Mouse (Mus musculus) Muller cell, postnatal 12 days (primary cell): Measurements from ENCODE around the gene R3hdm2.

ENCODE experiments used
- DNase-seq: peaks from one replicate; pipeline ENCODE4 v3.0.0-alpha.2; 2015; ENCODE audit errors: inconsistent ontology term

R3hdm2 gene

DNA sequence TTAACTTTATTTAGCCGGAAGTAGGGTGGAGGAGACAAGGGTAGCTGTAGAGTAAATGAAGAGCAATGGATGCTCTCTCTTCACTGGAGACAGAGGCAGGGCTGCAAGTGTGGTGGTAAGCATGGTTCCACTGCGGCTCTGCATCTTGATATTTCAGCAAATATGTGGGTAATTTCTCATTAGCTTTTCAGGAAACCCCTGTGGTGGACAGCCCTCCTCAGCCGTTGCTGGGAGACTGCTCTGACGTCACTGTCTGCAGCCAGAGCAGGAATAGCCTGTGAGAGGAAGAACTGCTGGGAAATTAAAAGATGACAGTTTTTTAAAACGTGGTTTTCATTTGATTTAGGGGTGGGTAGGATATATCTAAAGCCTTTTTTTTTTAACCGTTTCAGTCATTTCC is 41.9 kb downstream of the R3hdm2 start:
- peak; percentile 64 for DNase-seq

DNA sequence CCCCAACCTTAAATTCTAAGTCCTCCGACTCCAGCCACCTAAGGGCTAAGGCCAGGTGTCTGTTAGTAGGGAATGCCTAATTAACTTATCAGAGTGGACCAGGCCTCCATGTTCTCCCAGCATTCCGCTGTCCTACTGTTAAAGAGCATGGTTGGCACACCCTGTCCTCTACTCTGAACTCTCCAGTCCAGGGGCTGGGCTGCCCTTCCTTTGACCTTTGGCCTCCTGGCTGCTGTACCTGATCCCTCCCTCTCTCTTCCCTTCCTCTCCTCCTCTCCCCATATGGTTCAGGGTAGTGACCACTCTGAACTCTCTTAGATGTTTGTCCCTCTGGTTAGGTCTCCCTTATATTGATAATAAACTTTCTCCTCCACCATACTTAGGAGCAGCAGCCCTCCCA is 45.7 kb downstream of the R3hdm2 start:
- DNase-seq = no peak

DNA sequence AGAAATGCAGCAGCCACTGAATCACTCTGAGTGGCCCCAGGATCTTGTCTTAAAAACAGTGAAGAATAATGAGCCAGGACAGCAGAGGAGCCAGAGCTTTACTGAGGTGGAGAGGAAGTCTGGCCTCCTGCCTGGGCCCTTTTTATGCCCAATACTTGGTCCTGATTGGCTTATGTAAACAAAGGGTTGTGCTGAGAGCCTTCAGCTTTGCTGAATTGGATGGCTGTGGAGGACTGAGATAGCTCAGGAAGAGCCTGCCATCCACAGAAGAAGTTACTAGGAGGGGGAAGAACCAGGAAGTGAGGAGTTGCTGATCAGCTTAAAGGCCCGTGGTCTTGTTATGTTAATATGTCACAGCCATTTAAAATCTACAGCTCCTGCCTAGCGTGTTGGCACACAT is 46.5 kb downstream of the R3hdm2 start:
- DNase-seq = peak; percentile 44

DNA sequence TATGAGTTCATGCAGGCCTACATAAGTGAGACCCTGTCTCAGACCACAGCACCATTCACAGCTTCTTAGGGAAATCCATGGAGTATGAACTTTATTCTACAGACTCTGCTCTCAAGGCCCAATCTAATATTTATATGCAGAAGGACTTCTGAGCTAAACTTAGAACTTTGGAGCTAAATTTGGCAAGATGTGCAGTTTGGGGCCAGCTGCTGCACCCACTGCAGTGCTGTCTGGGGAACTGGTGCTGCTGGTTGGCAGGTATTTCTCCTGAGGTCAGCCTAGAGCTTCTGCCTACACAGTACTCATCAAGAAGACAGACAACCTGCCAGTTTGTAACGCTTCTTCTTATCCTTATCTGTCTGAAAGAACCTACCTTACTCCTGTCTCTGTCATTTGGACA is 47.0 kb downstream of the R3hdm2 start:
- no peak for DNase-seq

GRCm38 (mm10) chr10:127427987-127428386 is 47.9 kb downstream of the R3hdm2 start:
- no peak for DNase-seq

DNA sequence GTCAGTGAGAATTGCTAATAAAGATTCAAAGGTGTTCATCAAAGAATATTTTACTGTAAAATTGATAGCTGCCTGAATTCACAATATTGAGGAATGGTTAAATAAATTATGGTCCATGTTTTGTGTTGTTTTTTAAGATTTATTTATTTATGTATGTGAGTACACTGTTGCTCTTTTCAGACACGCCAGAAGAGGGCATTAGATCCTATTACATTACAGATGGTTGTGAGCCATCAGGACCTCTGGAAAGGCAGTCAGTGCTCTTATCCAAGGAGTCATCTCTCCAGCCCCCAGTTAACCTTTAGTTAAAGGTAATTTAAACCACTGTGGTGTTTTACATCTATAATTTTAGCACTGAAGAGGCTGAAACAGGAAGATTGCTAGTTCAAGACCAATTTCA is 49.4 kb downstream of the R3hdm2 start:
- DNase-seq = no peak

- no peak for DNase-seq
These were observed 52.3 kb downstream of the R3hdm2 start for GRCm38 (mm10) chr10:127432466-127432865.

DNA sequence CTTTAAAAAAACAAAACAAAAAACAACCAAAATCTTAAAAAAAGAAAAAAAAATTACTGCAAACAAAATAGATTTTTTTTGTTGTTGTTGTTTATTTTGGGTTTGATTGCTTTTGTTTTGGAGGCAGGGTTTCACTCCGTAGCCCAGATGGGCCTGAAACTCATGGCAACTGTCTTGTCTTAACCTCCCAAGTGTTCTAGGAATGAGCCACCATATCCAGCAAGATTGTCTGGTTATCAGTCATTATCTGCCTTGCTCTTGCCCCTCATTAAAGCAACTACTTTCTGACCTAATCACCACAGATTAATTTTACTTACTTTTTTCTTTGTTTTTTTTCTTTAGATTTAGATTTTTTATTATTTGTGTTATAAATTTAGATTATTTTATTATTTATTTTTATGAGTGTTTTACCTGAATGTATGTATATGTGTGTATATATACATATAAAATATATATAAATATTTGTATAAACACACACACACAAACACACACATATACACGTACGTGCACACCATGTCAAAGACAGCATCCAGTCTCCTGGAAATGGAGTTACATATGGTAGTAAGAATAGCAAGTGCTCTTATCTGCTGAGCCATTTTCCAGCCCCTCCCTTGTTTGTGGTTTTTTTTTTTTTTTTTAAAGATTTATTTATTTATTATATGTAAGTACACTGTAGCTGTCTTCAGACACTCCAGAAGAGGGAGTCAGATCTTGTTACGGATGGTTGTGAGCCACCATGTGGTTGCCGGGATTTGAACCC is 57.4 kb downstream of the R3hdm2 start:
- DNase-seq = no peak

DNA sequence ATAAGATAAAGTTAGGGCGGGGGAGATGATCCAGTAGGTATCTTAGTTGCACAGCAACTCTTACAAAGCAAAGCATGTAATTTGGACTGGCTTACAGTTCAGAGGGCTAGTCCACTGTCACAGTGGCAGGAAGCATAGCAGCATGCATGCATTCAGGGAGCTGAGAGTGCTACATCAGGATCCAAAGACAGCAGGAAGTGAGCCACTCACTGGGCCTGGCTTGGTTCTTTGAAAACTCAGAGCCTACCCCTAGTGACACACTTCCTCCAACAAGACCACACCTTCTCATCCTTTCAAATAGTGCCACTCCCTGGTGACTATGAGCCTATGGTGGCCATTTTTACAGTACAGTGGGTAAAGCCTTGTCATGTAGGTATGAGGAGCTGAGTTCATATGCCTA is 73.6 kb downstream of the R3hdm2 start:
- no peak for DNase-seq

DNA sequence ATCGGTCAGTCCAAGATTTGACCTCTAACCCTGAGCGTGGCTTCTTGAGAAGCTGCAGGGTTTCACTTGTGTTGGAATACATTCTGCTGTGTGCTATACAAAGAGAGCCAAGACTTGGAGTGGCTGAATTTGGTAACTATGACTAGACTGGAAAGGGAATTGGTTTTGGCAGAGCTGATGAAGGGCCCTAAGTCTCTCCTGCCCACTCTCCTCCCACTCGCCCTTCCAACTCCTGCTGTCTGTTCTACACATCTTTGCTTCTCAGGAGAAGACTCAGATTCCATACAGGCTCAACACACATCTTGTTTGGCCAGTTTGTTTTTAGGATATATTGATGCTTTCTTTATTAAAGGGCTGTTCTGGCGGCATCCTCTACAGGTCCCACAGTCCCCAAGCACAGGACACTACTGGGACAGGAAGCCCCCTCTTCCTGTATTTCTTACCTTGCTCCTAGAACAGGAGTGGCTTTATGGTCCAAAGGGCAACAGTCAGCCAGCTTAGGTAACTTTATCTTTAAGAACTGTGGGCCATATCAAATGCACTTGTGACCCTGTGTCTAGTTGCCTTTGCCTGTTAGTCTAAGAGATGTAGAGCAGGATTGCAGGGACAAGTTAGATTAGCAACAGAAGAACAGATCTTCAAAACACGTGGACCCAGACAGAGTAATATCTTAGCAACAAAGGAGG is 82.4 kb downstream of the R3hdm2 start:
- no peak for DNase-seq

GRCm38 (mm10) chr10:127471281-127471988 is 91.3 kb downstream of the R3hdm2 start:
- no peak for DNase-seq

- DNase-seq = no peak
These were observed 92.6 kb downstream of the R3hdm2 start for GRCm38 (mm10) chr10:127472722-127473121.

- no peak for DNase-seq
These were observed 95.0 kb downstream of the R3hdm2 start for GRCm38 (mm10) chr10:127475175-127475574.

DNA sequence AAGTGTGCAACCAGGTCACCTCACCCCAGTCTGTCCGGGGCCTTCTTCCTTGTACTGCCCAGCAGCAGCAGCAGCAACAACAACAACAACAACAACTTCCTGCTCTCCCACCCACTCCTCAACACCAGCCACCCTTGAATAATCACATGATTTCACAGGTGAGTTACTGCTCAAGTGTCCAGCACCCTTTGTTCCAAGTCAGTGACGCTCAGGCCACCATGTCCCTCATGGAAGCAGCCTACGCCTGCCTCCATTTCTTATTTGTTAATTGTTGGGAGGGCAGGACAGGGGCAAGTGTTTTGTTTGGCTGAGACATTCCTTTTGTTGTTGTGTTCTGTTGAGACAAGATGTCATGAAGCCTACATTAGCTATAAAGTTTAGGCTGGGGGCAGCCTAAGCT is 96.4 kb downstream of the R3hdm2 start:
- no peak for DNase-seq

GRCm38 (mm10) chr10:127477301-127477700 is 97.2 kb downstream of the R3hdm2 start:
- no peak for DNase-seq

GRCm38 (mm10) chr10:127479131-127479530 is 99.0 kb downstream of the R3hdm2 start:
- DNase-seq = no peak

- peak; percentile 77 for DNase-seq
These were observed 101.0 kb downstream of the R3hdm2 start for GRCm38 (mm10) chr10:127480833-127481813.

DNA sequence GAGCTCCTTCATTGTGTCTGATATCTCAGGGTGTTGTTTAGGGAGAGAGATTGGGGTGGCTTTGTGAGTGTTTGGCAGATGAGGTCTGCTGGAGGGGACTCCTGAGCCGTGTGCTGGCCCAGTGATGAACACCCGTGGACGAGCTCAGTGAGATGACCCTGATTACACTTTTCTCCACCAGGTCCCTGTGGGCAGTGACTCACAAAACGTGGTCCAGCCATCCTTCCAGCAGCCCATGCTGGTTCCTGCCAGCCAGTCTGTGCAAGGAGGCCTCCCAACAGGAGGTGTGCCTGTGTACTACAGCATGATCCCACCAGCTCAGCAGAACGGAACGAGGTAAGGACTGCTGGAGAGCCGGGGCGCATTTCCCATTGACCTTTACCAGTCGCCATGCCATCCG is 105.1 kb downstream of the R3hdm2 start:
- no peak for DNase-seq

DNA sequence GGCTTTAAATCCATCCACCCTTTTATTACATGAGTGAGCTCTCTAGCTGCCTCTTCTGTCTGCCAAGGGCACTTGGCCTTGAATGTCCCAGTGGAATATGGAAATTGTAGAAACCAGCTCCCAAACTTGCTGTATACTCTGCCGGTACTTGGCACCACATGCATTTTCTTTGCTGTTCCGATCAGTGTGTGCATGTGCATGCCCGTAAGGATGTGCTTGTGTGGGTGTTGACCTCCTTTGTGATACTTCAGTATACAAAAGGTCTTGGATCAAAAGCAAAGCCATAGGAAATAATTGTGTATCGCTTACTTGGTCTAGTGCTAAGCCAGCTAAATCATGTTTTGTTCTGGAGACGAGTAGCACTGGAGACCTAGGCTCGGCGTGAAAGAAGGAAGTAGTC is 108.7 kb downstream of the R3hdm2 start:
- no peak for DNase-seq

GRCm38 (mm10) chr10:127490160-127491127 is 110.3 kb downstream of the R3hdm2 start:
- no peak for DNase-seq
